Comparison of ENCODE assay signal across 24 mouse cellular contexts in the genomic region with DNA sequence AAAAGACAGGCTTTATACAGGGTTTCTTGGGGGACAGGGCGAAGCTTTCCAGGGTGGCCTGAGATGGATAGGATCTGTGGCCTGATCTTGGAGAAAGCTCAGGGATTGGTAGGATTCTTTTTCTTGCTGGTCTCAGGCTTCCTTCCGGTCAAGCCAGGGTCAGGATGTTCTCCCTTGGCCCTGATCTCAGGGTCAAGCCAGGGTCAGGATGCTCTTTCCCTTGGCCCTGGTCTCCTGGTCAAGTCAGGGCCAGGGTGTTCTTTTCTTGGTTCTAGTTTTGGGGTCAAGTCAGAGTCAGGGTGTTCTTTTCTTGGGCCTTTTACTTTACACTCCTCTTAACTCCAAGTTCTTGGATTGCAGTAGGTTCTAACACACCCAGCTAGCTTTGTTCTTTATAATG. TPM values are rescaled to one million over a fixed set of nuclear protein-coding genes. Genes with fewer than 3 reads are reported as not detected.
DNase-seq lines count a peak whose midpoint lies in the region; ATAC-seq and TF ChIP-seq lines count a peak whose summit lies in the region.
"Had no signal": no experiment of that assay in that cellular context is flagged by ENCODE, and none has a peak within 500 bp of the region (broad histone marks: within the 10 kb centered on the region; RNA-seq: fewer than 3 reads in every experiment).

No protein-coding gene starts in this region.

- H3K4me3 ChIP-seq in lung, postnatal 0 days (ENCODE audit: low read depth, low read length) = no peak overlapping the region
- H3K4me3 ChIP-seq: forebrain, embryonic 10.5 days; hindbrain, embryonic 15.5 days; neural tube, embryonic 15.5 days had no signal

- no peak for TF ChIP-seq CTCF in lung, postnatal 0 days (IDR thresholded peaks at IDR 0.05)

- intact Hi-C loops in gastrocnemius, postnatal 14 days (cut with DNase I; ENCODE audit: low total_unique reads) = no loop called here

- no peak overlapping the region for H3K27ac ChIP-seq in lung, postnatal 0 days (ENCODE audit: low read length)
- H3K27ac ChIP-seq: forebrain, embryonic 10.5 days; hindbrain, embryonic 15.5 days; liver, embryonic 14.5 days; neural tube, embryonic 15.5 days had no signal

- no peak overlapping the region for H3K9ac ChIP-seq in lung, postnatal 0 days (replicated peaks; ENCODE audit: low read depth)
- H3K9ac ChIP-seq: hindbrain, embryonic 15.5 days; liver, embryonic 14.5 days; neural tube, embryonic 15.5 days had no signal

- no peak for ATAC-seq in lung, postnatal 0 days
- ATAC-seq: intestine, postnatal 0 days; midbrain, embryonic 16.5 days had no signal

- DNase-seq in gastrocnemius, adult 18-20 months (ENCODE audit: low spot score) = peak; percentile 47
- DNase-seq in gastrocnemius, postnatal 14 days = no peak
- peak; percentile 52 for DNase-seq in kidney, adult 11 months
- no peak for DNase-seq in kidney, postnatal 4 days
- peak; percentile 12 to 33 for DNase-seq in lung, adult 18-20 months
- DNase-seq in lung, postnatal 0 days (ENCODE audit: low spot score) = no peak
- DNase-seq in kidney, postnatal 25 days = peak; percentile 59 to 81
- no peak for DNase-seq in layer of hippocampus, adult 9-10 months (ENCODE audit: low spot score)
- DNase-seq: cerebellum, adult 2 months; heart, postnatal 4 days; layer of hippocampus, adult 9-11 months; lung, postnatal 4 days; spleen, adult 18-20 months; thymus, postnatal 36 days had no signal

- no peaks in the 10 kb centered on the region for H3K36me3 ChIP-seq in lung, postnatal 0 days (ENCODE audit: insufficient read depth, low read length)
- H3K36me3 ChIP-seq: forebrain, embryonic 10.5 days; hindbrain, embryonic 15.5 days; neural tube, embryonic 15.5 days had no signal

- no peaks in the 10 kb centered on the region for H3K9me3 ChIP-seq in lung, postnatal 0 days (ENCODE audit: low read length)
- H3K9me3 ChIP-seq: forebrain, embryonic 10.5 days; hindbrain, embryonic 15.5 days; neural tube, embryonic 15.5 days had no signal

- H3K4me1 ChIP-seq in lung, postnatal 0 days (ENCODE audit: insufficient read depth, low read depth, low read length) = no peaks in the 10 kb centered on the region
- H3K4me1 ChIP-seq: forebrain, embryonic 10.5 days; hindbrain, embryonic 15.5 days; neural tube, embryonic 15.5 days had no signal

- no peak overlapping the region for H3K4me2 ChIP-seq in lung, postnatal 0 days (replicated peaks; ENCODE audit: low read depth, low read length)
- H3K4me2 ChIP-seq: hindbrain, embryonic 15.5 days; neural tube, embryonic 15.5 days had no signal

- WGBS in lung, postnatal 0 days = 77% methylated on average over 2 of the region's 2 CpGs

- no peaks in the 10 kb centered on the region for H3K27me3 ChIP-seq in lung, postnatal 0 days (replicated peaks; ENCODE audit: insufficient read depth, low read length)
- H3K27me3 ChIP-seq: hindbrain, embryonic 15.5 days; neural tube, embryonic 15.5 days had no signal

- no peak for TF ChIP-seq EP300 in lung, postnatal 0 days (IDR thresholded peaks at IDR 0.05)

RNA-seq across cellular contexts. Expression of gene Rnase10, which starts 19.9 kb away (rescaled TPM):
- total RNA-seq in gastrocnemius, adult 18-20 months (2021) = not detected
- not detected for total RNA-seq in gastrocnemius, postnatal 14 days (2021)
- 0.14 TPM in 1 of 2 replicates, not detected in the other for polyA plus RNA-seq in lung, postnatal 0 days (2015; fragmentation: Nextera tagmentation; extraction: Ambion mirVana)
- total RNA-seq: gastrocnemius, postnatal 4 days had no signal
- polyA plus RNA-seq: cerebellum, adult 2 months; forebrain, embryonic 10.5 days; hindbrain, embryonic 15.5 days; limb, embryonic 11.5 days; liver, embryonic 14.5 days; midbrain, embryonic 16.5 days; neural tube, embryonic 15.5 days had no signal

RNA-seq across cellular contexts. Expression of gene Pnp2, which starts 31.9 kb away (rescaled TPM):
- under 1 TPM in 1 of 2 experiments, not detected in 1; 0.24 TPM for total RNA-seq in gastrocnemius, adult 18-20 months (2021)
- under 1 TPM; 0.29 to 0.49 TPM for total RNA-seq in gastrocnemius, postnatal 14 days (2021)
- 0.80 and 1.2 TPM in 2 replicates for polyA plus RNA-seq in lung, postnatal 0 days (2015; fragmentation: Nextera tagmentation; extraction: Ambion mirVana)

RNA-seq across cellular contexts. Expression of gene Gm49342, which starts 43.4 kb away (rescaled TPM):
- 1 to 10 TPM; 2.2 to 6.2 TPM for total RNA-seq in gastrocnemius, adult 18-20 months (2021)
- 1 to 10 TPM; 4.6 to 6.6 TPM for total RNA-seq in gastrocnemius, postnatal 14 days (2021)
- polyA plus RNA-seq in lung, postnatal 0 days (2015; fragmentation: Nextera tagmentation; extraction: Ambion mirVana) = not detected in 2 replicates
- polyA plus RNA-seq: forebrain, embryonic 10.5 days; heart, embryonic 14.5 days; hindbrain, embryonic 15.5 days; intestine, postnatal 0 days; limb, embryonic 11.5 days; midbrain, embryonic 16.5 days; neural tube, embryonic 15.5 days had no signal

RNA-seq across cellular contexts. Expression of gene Rnase9, which starts 54.0 kb away (rescaled TPM):
- total RNA-seq in gastrocnemius, adult 18-20 months (2021) = not detected
- not detected for total RNA-seq in gastrocnemius, postnatal 14 days (2021)
- polyA plus RNA-seq in lung, postnatal 0 days (2015; fragmentation: Nextera tagmentation; extraction: Ambion mirVana) = not detected in 2 replicates
- total RNA-seq: gastrocnemius, postnatal 4 days; heart, postnatal 4 days; left cerebral cortex, adult 8-10 months had no signal
- polyA plus RNA-seq: cerebellum, adult 2 months; forebrain, embryonic 10.5 days; heart, embryonic 14.5 days; hindbrain, embryonic 15.5 days; intestine, postnatal 0 days; limb, embryonic 11.5 days; liver, embryonic 14.5 days; midbrain, embryonic 16.5 days; neural tube, embryonic 15.5 days had no signal

RNA-seq across cellular contexts. Expression of gene Pnp, which starts 56.8 kb away (rescaled TPM):
- total RNA-seq in gastrocnemius, adult 18-20 months (2021) = 1 to 10 TPM; 3.3 to 4.5 TPM
- 1 to 10 TPM; 4.6 to 6.8 TPM for total RNA-seq in gastrocnemius, postnatal 14 days (2021)
- 74.6 and 76.8 TPM in 2 replicates for polyA plus RNA-seq in lung, postnatal 0 days (2015; fragmentation: Nextera tagmentation; extraction: Ambion mirVana)

Comparison
In these comparisons a context has a peak if more than half of its experiments do, and no peak if none do; other contexts are left out.
1. DNase-seq: peak in gastrocnemius, adult 18-20 months (single experiment), kidney, adult 11 months (single experiment), lung, adult 18-20 months (2 of 2) and kidney, postnatal 25 days (2 of 2); none in gastrocnemius, postnatal 14 days (single experiment), kidney, postnatal 4 days (0 of 2), lung, postnatal 0 days (single experiment) and layer of hippocampus, adult 9-10 months (single experiment).